Comparison of ENCODE assay signal across 32 mouse cellular contexts in genomic region chr11:37222056-37222455, GRCm38 (mm10). TPM values are rescaled to one million over a fixed set of nuclear protein-coding genes. Genes with fewer than 3 reads are reported as not detected.
DNase-seq lines count a peak whose midpoint lies in the region; ATAC-seq and TF ChIP-seq lines count a peak whose summit lies in the region.
"Had no signal": no experiment of that assay in that cellular context is flagged by ENCODE, and none has a peak within 500 bp of the region (broad histone marks: within the 10 kb centered on the region; RNA-seq: fewer than 3 reads in every experiment).

No protein-coding gene starts in this region.

- no peak for ATAC-seq in megakaryocyte progenitor cell, adult 5-6 weeks (replicated peaks; ENCODE audit: poor library complexity)
- ATAC-seq: forebrain, embryonic 13.5 days; hindbrain, postnatal 0 days; intestine, embryonic 16.5 days; midbrain, embryonic 15.5 days had no signal

- peak; percentile 49 for DNase-seq in layer of hippocampus, adult 11-12 months (ENCODE audit: low spot score)
- no peak for DNase-seq in layer of hippocampus, adult 9-10 months (ENCODE audit: low spot score)
- DNase-seq in brain, adult 2 months (ENCODE audit: low read depth, low spot score) = peak; percentile 80
- DNase-seq in brain, embryonic 14.5 days (ENCODE audit: low read depth) = peak; percentile 32
- DNase-seq in left cerebral cortex, postnatal 36 days (ENCODE audit: low spot score in 2 of 2) = peak; percentile 41 to 44
- DNase-seq in embryonic facial prominence, embryonic 10.5 days (ENCODE audit: low spot score) = no peak
- DNase-seq in urinary bladder, postnatal 10 days (ENCODE audit: low spot score) = no peak
- DNase-seq: adrenal gland, adult 2 months; cerebellum, adult 9-11 months; embryo, embryonic 11 days; gastrocnemius, postnatal 14 days; heart, adult 11 months; heart, postnatal 10 days; kidney, adult 9 months; kidney, postnatal 25 days; lung, postnatal 36 days; spleen, adult 18-20 months; thymus, postnatal 14 days had no signal

- TF ChIP-seq CTCF in brain, embryonic 14.5 days (IDR thresholded peaks at IDR 0.05; ENCODE audit: borderline replicate concordance, extremely low read depth, insufficient read depth, insufficient read length) = no peak

- H3K27ac ChIP-seq in embryonic facial prominence, embryonic 10.5 days (replicated peaks) = no peak overlapping the region
- H3K27ac ChIP-seq: forebrain, embryonic 13.5 days; hindbrain, embryonic 10.5 days; hindbrain, postnatal 0 days; limb, embryonic 15.5 days; liver, embryonic 15.5 days; lung, embryonic 15.5 days; midbrain, embryonic 15.5 days; neural tube, embryonic 12.5 days had no signal

- H3K9me3 ChIP-seq in embryonic facial prominence, embryonic 10.5 days = no peaks in the 10 kb centered on the region
- H3K9me3 ChIP-seq: forebrain, embryonic 13.5 days; heart, embryonic 12.5 days; hindbrain, embryonic 10.5 days; limb, embryonic 15.5 days; liver, embryonic 15.5 days; lung, embryonic 15.5 days; midbrain, embryonic 15.5 days; neural tube, embryonic 12.5 days had no signal

- H3K36me3 ChIP-seq in embryonic facial prominence, embryonic 10.5 days (replicated peaks) = no peaks in the 10 kb centered on the region
- H3K36me3 ChIP-seq: heart, embryonic 12.5 days; hindbrain, embryonic 10.5 days; limb, embryonic 15.5 days; liver, embryonic 15.5 days; lung, embryonic 15.5 days; midbrain, embryonic 15.5 days; neural tube, embryonic 12.5 days had no signal

- no peaks in the 10 kb centered on the region for H3K4me1 ChIP-seq in embryonic facial prominence, embryonic 10.5 days
- H3K4me1 ChIP-seq: forebrain, embryonic 13.5 days; heart, embryonic 12.5 days; hindbrain, embryonic 10.5 days; limb, embryonic 15.5 days; liver, embryonic 15.5 days; lung, embryonic 15.5 days; midbrain, embryonic 15.5 days; neural tube, embryonic 12.5 days had no signal

- no peak for TF ChIP-seq POLR2A in brain, embryonic 14.5 days (IDR thresholded peaks at IDR 0.05; ENCODE audit: borderline replicate concordance, extremely low read depth, insufficient read depth, insufficient read length, poor library complexity, severe bottlenecking)

- no peak overlapping the region for H3K4me3 ChIP-seq in embryonic facial prominence, embryonic 10.5 days
- H3K4me3 ChIP-seq: forebrain, embryonic 13.5 days; heart, embryonic 12.5 days; hindbrain, embryonic 10.5 days; limb, embryonic 15.5 days; liver, embryonic 15.5 days; lung, embryonic 15.5 days; midbrain, embryonic 15.5 days; neural tube, embryonic 12.5 days had no signal

- no peaks in the 10 kb centered on the region for H3K27me3 ChIP-seq in embryonic facial prominence, embryonic 10.5 days (replicated peaks; ENCODE audit: low read depth, poor library complexity, severe bottlenecking)
- H3K27me3 ChIP-seq: forebrain, embryonic 13.5 days; limb, embryonic 15.5 days; liver, embryonic 15.5 days; lung, embryonic 15.5 days; midbrain, embryonic 15.5 days; neural tube, embryonic 12.5 days had no signal

- WGBS in embryonic facial prominence, embryonic 10.5 days = 89% methylated on average over 2 of the region's 2 CpGs

- intact Hi-C loops in left cerebral cortex, postnatal 36 days (cut with DNase I) = no loop called here

RNA-seq across cellular contexts. Expression of gene Tenm2, which starts 13.7 kb away (rescaled TPM):
- polyA plus RNA-seq in brain, embryonic 14.5 days (2012; rRNA removed) = 19.3 and 47.2 TPM in 2 replicates
- total RNA-seq in left cerebral cortex, postnatal 36 days (2021) = 10 to 100 TPM; 83.7 to 84.3 TPM
- 1.8 and 3.7 TPM in 2 replicates for polyA plus RNA-seq in embryonic facial prominence, embryonic 10.5 days (2016; fragmentation: Nextera tagmentation; extraction: Ambion mirVana)
- not detected in 2 replicates for total RNA-seq in megakaryocyte progenitor cell, adult 5-6 weeks (2015)
- total RNA-seq in megakaryocyte progenitor cell, adult 5-6 weeks (2017) = not detected in 2 replicates
- total RNA-seq: megakaryocyte-erythroid progenitor cell, adult 5-6 weeks; MEL had no signal
- polyA plus RNA-seq: C2C12 had no signal

Comparison
In these comparisons a context has a peak if more than half of its experiments do, and no peak if none do; other contexts are left out.
1. DNase-seq: peak in layer of hippocampus, adult 11-12 months (single experiment), brain, adult 2 months (single experiment), brain, embryonic 14.5 days (single experiment) and left cerebral cortex, postnatal 36 days (2 of 2); none in layer of hippocampus, adult 9-10 months (single experiment), embryonic facial prominence, embryonic 10.5 days (single experiment) and urinary bladder, postnatal 10 days (single experiment).
2. RNA of gene Tenm2, which starts 13.7 kb away (total RNA-seq): 83.7 to 84.3 TPM in left cerebral cortex, postnatal 36 days; not detected in megakaryocyte progenitor cell, adult 5-6 weeks; every median in the first group is over 10 times any median in the second.